Comparison of ENCODE assay signal across 8 mouse cellular contexts in the genomic region with DNA sequence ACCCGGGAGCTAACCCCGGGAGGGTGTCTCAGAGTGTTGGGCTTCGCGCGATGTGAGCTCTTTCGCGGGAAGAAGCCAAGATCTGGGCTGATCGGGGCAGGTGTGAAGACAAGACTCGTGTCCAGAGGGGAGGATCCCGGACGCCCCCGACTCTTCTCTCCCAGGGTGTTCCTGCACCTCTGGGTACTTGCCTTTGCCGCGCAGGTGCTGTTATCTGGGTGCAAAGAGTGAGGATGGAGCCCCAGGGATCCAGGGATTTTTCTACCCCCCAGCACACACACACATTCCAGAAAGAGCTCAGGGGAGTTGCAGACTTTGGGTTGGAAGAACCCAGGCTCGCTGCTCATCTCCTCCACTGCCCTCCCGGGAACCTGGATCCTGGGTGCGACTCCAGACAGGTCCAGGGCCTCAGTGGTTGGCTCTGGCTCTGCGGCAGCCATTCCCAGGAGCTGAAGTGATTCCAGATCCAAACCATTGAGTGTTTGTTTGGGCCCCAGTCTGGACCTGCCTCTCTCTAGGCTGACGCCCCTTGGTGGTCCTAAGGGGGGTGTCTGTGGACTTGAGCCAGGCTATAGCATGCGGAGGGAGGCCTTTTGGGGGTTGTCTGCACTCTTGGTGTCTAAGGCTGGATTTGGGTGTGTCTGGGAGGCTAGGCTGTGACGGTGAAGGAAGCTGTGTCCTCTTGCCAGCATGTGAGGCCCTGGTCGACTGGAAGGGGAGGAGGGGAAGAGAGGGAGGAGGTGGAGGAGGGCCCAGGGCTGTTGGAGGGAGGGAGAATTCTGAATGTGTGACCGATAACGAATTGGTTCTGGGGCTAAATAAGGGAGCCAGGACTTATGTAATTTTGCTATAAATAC. TPM values are rescaled to one million over a fixed set of nuclear protein-coding genes. Genes with fewer than 3 reads are reported as not detected.
DNase-seq lines count a peak whose midpoint lies in the region; ATAC-seq lines count a peak whose summit lies in the region.

No protein-coding gene starts in this region.

- no peaks in the 10 kb centered on the region for H3K27me3 ChIP-seq in forebrain, embryonic 15.5 days
- H3K27me3 ChIP-seq in lung, embryonic 15.5 days, result no peaks in the 10 kb centered on the region

- peak overlapping the region; percentile 81 for H3K4me3 ChIP-seq in forebrain, embryonic 15.5 days
- H3K4me3 ChIP-seq in lung, embryonic 15.5 days, result peak overlapping the region; percentile 78

- peaks cover 37% of the 10 kb centered on the region for H3K4me1 ChIP-seq in forebrain, embryonic 15.5 days
- peaks cover 40% of the 10 kb centered on the region for H3K4me1 ChIP-seq in lung, embryonic 15.5 days

- DNase-seq in MEL-GATA-1-ER (ENCODE audit: extremely low read depth, low read depth), result peak; percentile 86
- peak; percentile 89 for DNase-seq in cerebellum, adult 11-12 months
- peak; percentile 69 to 79 for DNase-seq in heart, postnatal 36 days
- peak; percentile 53 to 61 for DNase-seq in layer of hippocampus, postnatal 10 days (ENCODE audit: low spot score in 2 of 2)
- peak; percentile 41 for DNase-seq in ovary, postnatal 36 days (ENCODE audit: low spot score)

- intact Hi-C loops in heart, postnatal 36 days (cut with DNase I), result no loop called here

- H3K4me2 ChIP-seq in forebrain, embryonic 15.5 days (replicated peaks), result peak overlapping the region; percentile 73
- peak overlapping the region; percentile 87 for H3K4me2 ChIP-seq in lung, embryonic 15.5 days

- H3K36me3 ChIP-seq in forebrain, embryonic 15.5 days, result no peaks in the 10 kb centered on the region
- H3K36me3 ChIP-seq in lung, embryonic 15.5 days, result no peaks in the 10 kb centered on the region

- WGBS in forebrain, embryonic 15.5 days, result under 1% methylated on average over 24 of the region's 24 CpGs
- WGBS in lung, embryonic 15.5 days, result 1% methylated on average over 24 of the region's 24 CpGs

- ATAC-seq in forebrain, embryonic 15.5 days (replicated peaks), result peak; percentile 45
- ATAC-seq in lung, embryonic 15.5 days (ENCODE audit: borderline replicate concordance, extremely low read depth, low FRiP score, low TSS enrichment), result peak; percentile 47; the same call in 1 of the 2 replicates
- no peak for ATAC-seq in activated CD4-positive, CD25-positive, alpha-beta regulatory T cell, adult 4 months

- H3K9me3 ChIP-seq in forebrain, embryonic 15.5 days, result no peaks in the 10 kb centered on the region
- no peaks in the 10 kb centered on the region for H3K9me3 ChIP-seq in lung, embryonic 15.5 days

- H3K9ac ChIP-seq in forebrain, embryonic 15.5 days (replicated peaks), result peak overlapping the region; percentile 77
- peak overlapping the region; percentile 74 for H3K9ac ChIP-seq in lung, embryonic 15.5 days

- peak overlapping the region; percentile 63 for H3K27ac ChIP-seq in forebrain, embryonic 15.5 days (replicated peaks)
- H3K27ac ChIP-seq in lung, embryonic 15.5 days, result peak overlapping the region; percentile 76

RNA-seq across cellular contexts. Expression of gene Sept8, which starts 1.3 kb away (rescaled TPM):
- 21.6 and 23.1 TPM in 2 replicates for polyA plus RNA-seq in forebrain, embryonic 15.5 days (2015; fragmentation: Nextera tagmentation; extraction: Ambion mirVana)
- 10 to 100 TPM; 28.4 to 35.3 TPM for total RNA-seq in heart, postnatal 36 days (2021)
- total RNA-seq in layer of hippocampus, postnatal 10 days (2021), result 100 to 1,000 TPM; 126 to 130 TPM
- 24.3 and 25.1 TPM in 2 replicates for polyA plus RNA-seq in lung, embryonic 15.5 days (2015; fragmentation: Nextera tagmentation; extraction: Ambion mirVana)
- 1 to 10 TPM; 1.0 to 1.4 TPM for polyA plus RNA-seq in activated CD4-positive, CD25-positive, alpha-beta regulatory T cell, adult 4 months (2017; shearing (Covaris generic))

RNA-seq across cellular contexts. Expression of gene Sowaha, which starts 40.3 kb away (rescaled TPM):
- polyA plus RNA-seq in forebrain, embryonic 15.5 days (2015; fragmentation: Nextera tagmentation; extraction: Ambion mirVana), result 1.8 and 1.9 TPM in 2 replicates
- total RNA-seq in heart, postnatal 36 days (2021), result under 1 TPM; 0.14 TPM
- 10 to 100 TPM; 79.9 to 85.1 TPM for total RNA-seq in layer of hippocampus, postnatal 10 days (2021)
- 0.06 and 0.24 TPM in 2 replicates for polyA plus RNA-seq in lung, embryonic 15.5 days (2015; fragmentation: Nextera tagmentation; extraction: Ambion mirVana)
- not detected for polyA plus RNA-seq in activated CD4-positive, CD25-positive, alpha-beta regulatory T cell, adult 4 months (2017; shearing (Covaris generic))

RNA-seq across cellular contexts. Expression of gene Gm9945, which starts 40.4 kb away (rescaled TPM):
- polyA plus RNA-seq in forebrain, embryonic 15.5 days (2015; fragmentation: Nextera tagmentation; extraction: Ambion mirVana), result 0.50 TPM in 1 of 2 replicates, not detected in the other
- total RNA-seq in heart, postnatal 36 days (2021), result not detected
- total RNA-seq in layer of hippocampus, postnatal 10 days (2021), result 1 to 10 TPM; 1.1 to 1.5 TPM
- not detected in 2 replicates for polyA plus RNA-seq in lung, embryonic 15.5 days (2015; fragmentation: Nextera tagmentation; extraction: Ambion mirVana)
- polyA plus RNA-seq in activated CD4-positive, CD25-positive, alpha-beta regulatory T cell, adult 4 months (2017; shearing (Covaris generic)), result not detected

RNA-seq across cellular contexts. Expression of gene Kif3a, which starts 46.8 kb away (rescaled TPM):
- 262 and 280 TPM in 2 replicates for polyA plus RNA-seq in forebrain, embryonic 15.5 days (2015; fragmentation: Nextera tagmentation; extraction: Ambion mirVana)
- total RNA-seq in heart, postnatal 36 days (2021), result 1 to 10 TPM; 8.2 to 10.0 TPM
- 100 to 1,000 TPM; 163 to 165 TPM for total RNA-seq in layer of hippocampus, postnatal 10 days (2021)
- polyA plus RNA-seq in lung, embryonic 15.5 days (2015; fragmentation: Nextera tagmentation; extraction: Ambion mirVana), result 61.6 and 65.7 TPM in 2 replicates
- polyA plus RNA-seq in activated CD4-positive, CD25-positive, alpha-beta regulatory T cell, adult 4 months (2017; shearing (Covaris generic)), result 1 to 10 TPM; 5.9 to 7.8 TPM

RNA-seq across cellular contexts. Expression of gene Gm9837, which starts 50.1 kb away (rescaled TPM):
- not detected in 2 replicates for polyA plus RNA-seq in forebrain, embryonic 15.5 days (2015; fragmentation: Nextera tagmentation; extraction: Ambion mirVana)
- not detected for total RNA-seq in heart, postnatal 36 days (2021)
- under 1 TPM in 1 of 2 experiments, not detected in 1; 0.53 TPM for total RNA-seq in layer of hippocampus, postnatal 10 days (2021)
- not detected in 2 replicates for polyA plus RNA-seq in lung, embryonic 15.5 days (2015; fragmentation: Nextera tagmentation; extraction: Ambion mirVana)
- polyA plus RNA-seq in activated CD4-positive, CD25-positive, alpha-beta regulatory T cell, adult 4 months (2017; shearing (Covaris generic)), result not detected
